Mouse (Mus musculus) thymus, adult 2 months (tissue): ENCODE data around the gene Slc1a7. TPM values are rescaled to one million over a fixed set of nuclear protein-coding genes. Genes with fewer than 3 reads are reported as not detected.

Experiments
- DNase-seq: peaks from one replicate; pipeline ENCODE4 v3.0.0; 2021
- H3K27ac ChIP-seq: fragments of 200-500 bp; 2 replicates; pipeline ENCODE4 v1.5.1; 2012; ENCODE audit warnings: low read length, control low read depth; ENCODE audit not compliant: control insufficient read depth, insufficient read depth
- H3K27me3 ChIP-seq: fragments of 200-500 bp; 2 replicates; pipeline ENCODE4 v1.6.1; 2012; ENCODE audit warnings: mild to moderate bottlenecking, low read length, moderate library complexity, mixed read lengths; ENCODE audit not compliant: control insufficient read depth, insufficient read depth
- H3K36me3 ChIP-seq: fragments of 200-500 bp; 2 replicates; pipeline ENCODE4 v1.6.1; 2012; ENCODE audit warnings: mild to moderate bottlenecking, low read length, moderate library complexity; ENCODE audit not compliant: control insufficient read depth, insufficient read depth
- H3K4me1 ChIP-seq: fragments of 200-500 bp; replicated peaks from 2 replicates; pipeline ENCODE4 v1.6.1; 2012; ENCODE audit warnings: low read length; ENCODE audit not compliant: control insufficient read depth, insufficient read depth
- H3K4me3 ChIP-seq: fragments of 200-500 bp; 2 replicates; pipeline ENCODE4 v1.5.1; 2012; ENCODE audit warnings: mild to moderate bottlenecking, low read length, control low read depth, moderate library complexity; ENCODE audit not compliant: control insufficient read depth, insufficient read depth
- CTCF ChIP-seq: fragments of 200-500 bp; IDR thresholded peaks from 2 replicates; pipeline ENCODE4 v1.5.1; 2012; ENCODE audit warnings: mild to moderate bottlenecking, control low read depth, low read length, moderate library complexity, borderline replicate concordance; ENCODE audit not compliant: control insufficient read depth, poor library complexity, insufficient read depth; ENCODE audit errors: extremely low read depth
- POLR2A ChIP-seq: fragments of 200-500 bp; IDR thresholded peaks from 2 replicates; pipeline ENCODE4 v1.6.1; 2012; ENCODE audit warnings: mild to moderate bottlenecking, low read length, control low read depth, moderate library complexity; ENCODE audit not compliant: control insufficient read depth, poor library complexity, insufficient read depth; ENCODE audit errors: extremely low read depth
- WGBS: fragments of 180-500 bp; shearing (Covaris S2); methylation state at CpG from one replicate; pipeline ENCODE4 v1.1.7; 2018; 5-methylcytosine and 5-hydroxymethylcytosine counted together
- polyA plus RNA-seq: library from polyadenylated mRNA; depleted of rRNA; stranded (reverse); fragments of >200 nt; gene quantifications from 2 replicates; pipeline ENCODE4 v1.2.3, GENCODE M21; 2012

The Slc1a7 gene
- polyA plus RNA-seq, 1 experiment, result 0.18 TPM

- TF ChIP-seq CTCF (no peak), POLR2A (no peak)
- Histone ChIP-seq H3K4me3 (no peak overlapping the region), H3K36me3 (no peaks in the 10 kb centered on the region), H3K4me1 (no peaks in the 10 kb centered on the region), H3K27me3 (no peaks in the 10 kb centered on the region), H3K27ac (no peak overlapping the region)
- no peak for DNase-seq
- 74% methylated on average over 2 of the region's 2 CpGs for WGBS
Measured at GRCm38 (mm10) chr4:107979530-107979929, 11.4 kb downstream of the Slc1a7 start.

GRCm38 (mm10) chr4:107980002-107980600 lies 12.0 kb downstream of the Slc1a7 start:
- no peak overlapping the region for H3K27ac ChIP-seq

GRCm38 (mm10) chr4:107983717-107984116 lies 15.6 kb downstream of the Slc1a7 start:
- Histone ChIP-seq H3K4me1 (no peaks in the 10 kb centered on the region), H3K27me3 (no peaks in the 10 kb centered on the region), H3K4me3 (no peak overlapping the region), H3K27ac (no peak overlapping the region), H3K36me3 (no peaks in the 10 kb centered on the region)
- DNase-seq, result no peak
- 94% methylated on average over 1 of the region's 1 CpGs for WGBS
- no peak for TF ChIP-seq CTCF
- TF ChIP-seq POLR2A, result no peak

More at GRCm38 (mm10) chr4:107980002-107980600, 12.0 kb downstream of the Slc1a7 start:
- Histone ChIP-seq H3K4me1 (no peaks in the 10 kb centered on the region), H3K27me3 (no peaks in the 10 kb centered on the region), H3K4me3 (no peak overlapping the region), H3K36me3 (no peaks in the 10 kb centered on the region)
- WGBS, result 89% methylated on average over 6 of the region's 6 CpGs
- DNase-seq, result no peak
- no peak for TF ChIP-seq CTCF
- no peak for TF ChIP-seq POLR2A

DNA sequence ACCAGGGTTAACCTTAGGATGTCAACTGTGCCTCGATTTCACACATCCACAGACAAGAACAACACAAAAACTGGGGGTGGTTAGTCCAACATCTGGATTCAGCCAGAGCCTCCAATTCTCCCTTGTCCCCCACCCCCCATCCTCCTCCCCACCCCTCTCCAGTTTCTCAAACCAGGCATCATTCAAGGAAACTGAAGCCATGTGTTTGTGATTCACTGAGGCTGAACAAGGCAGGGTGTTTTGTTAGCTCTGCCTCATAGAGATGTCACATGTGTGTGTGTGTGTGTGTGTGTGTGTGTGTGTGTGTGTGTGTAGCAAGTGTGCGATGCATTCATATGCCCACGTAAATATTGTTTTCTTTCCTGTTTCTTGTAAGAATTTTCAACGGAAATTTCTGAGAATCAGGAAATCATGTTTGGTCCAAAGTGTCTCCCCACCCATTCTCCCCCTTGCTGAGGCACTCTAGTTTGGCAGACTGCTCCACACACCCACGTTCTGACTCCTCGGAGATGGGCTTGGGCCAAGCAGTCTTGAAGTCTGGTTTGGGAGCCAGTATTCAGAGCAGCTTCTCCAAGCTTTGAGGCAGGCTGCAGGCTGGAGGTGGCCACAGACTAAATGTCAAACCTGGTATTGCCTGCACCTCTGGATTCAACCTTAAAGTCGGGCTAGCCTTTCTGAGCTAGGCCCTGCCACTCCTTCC lies 16.3 kb downstream of the Slc1a7 start:
- TF ChIP-seq CTCF (no peak), POLR2A (no peak)
- Histone ChIP-seq H3K36me3 (no peaks in the 10 kb centered on the region), H3K4me1 (no peaks in the 10 kb centered on the region), H3K4me3 (no peak overlapping the region), H3K27me3 (no peaks in the 10 kb centered on the region), H3K27ac (no peak overlapping the region)
- 72% methylated on average over 7 of the region's 7 CpGs for WGBS
- DNase-seq, result no peak

DNA sequence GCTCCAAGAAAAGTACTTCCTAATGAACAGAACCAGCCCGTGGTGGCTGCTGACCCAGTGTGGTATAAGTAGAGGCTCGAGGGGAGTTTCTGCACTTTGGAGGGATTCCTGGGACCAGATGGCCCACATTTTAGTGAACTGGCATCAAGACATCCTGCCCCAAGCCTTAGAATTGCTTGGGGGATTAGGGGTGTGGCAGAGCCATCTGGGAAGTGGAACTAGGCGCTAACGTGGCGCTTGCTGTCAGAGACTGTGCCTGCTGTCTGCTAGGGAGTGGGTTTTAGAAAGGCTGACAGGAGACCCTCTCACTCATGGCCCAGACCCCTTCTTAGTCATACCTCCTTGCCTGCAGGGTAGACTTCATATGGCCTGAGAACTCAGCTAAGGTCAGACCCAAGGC lies 17.7 kb downstream of the Slc1a7 start:
- Histone ChIP-seq H3K4me1 (no peaks in the 10 kb centered on the region), H3K27ac (no peak overlapping the region), H3K36me3 (no peaks in the 10 kb centered on the region), H3K4me3 (no peak overlapping the region), H3K27me3 (no peaks in the 10 kb centered on the region)
- TF ChIP-seq CTCF (no peak), POLR2A (no peak)
- DNase-seq, result no peak
- 89% methylated on average over 5 of the region's 5 CpGs for WGBS

GRCm38 (mm10) chr4:107986386-107987168 lies 18.4 kb downstream of the Slc1a7 start:
- Histone ChIP-seq H3K27ac (no peak overlapping the region), H3K4me3 (no peak overlapping the region), H3K4me1 (no peaks in the 10 kb centered on the region), H3K36me3 (no peaks in the 10 kb centered on the region), H3K27me3 (no peaks in the 10 kb centered on the region)
- no peak for DNase-seq
- whole genome bisulfite sequencing, result 94% methylated on average over 11 of the region's 11 CpGs
- no peak for TF ChIP-seq CTCF
- no peak for TF ChIP-seq POLR2A

GRCm38 (mm10) chr4:107988931-107989330 lies 20.8 kb downstream of the Slc1a7 start:
- no peak for TF ChIP-seq CTCF
- TF ChIP-seq POLR2A, result no peak
- Histone ChIP-seq H3K36me3 (no peaks in the 10 kb centered on the region), H3K4me3 (no peak overlapping the region), H3K4me1 (no peaks in the 10 kb centered on the region), H3K27ac (no peak overlapping the region), H3K27me3 (no peaks in the 10 kb centered on the region)
- peak; percentile 32 for DNase-seq
- WGBS, result 4% methylated on average over 8 of the region's 8 CpGs
